Mouse (Mus musculus): Measurements from ENCODE around the gene Kcne3. TPM values are rescaled to one million over a fixed set of nuclear protein-coding genes. Genes with fewer than 3 reads are reported as not detected.

Gene Kcne3
- not detected for total RNA-seq (2021)

- DNase-seq, result no peak
Measured at GRCm38 (mm10) chr7:100176269-100176668, at the start of gene Kcne3. Gene Kcne3, plus strand, starts transcription at chr7:100176502.

DNA sequence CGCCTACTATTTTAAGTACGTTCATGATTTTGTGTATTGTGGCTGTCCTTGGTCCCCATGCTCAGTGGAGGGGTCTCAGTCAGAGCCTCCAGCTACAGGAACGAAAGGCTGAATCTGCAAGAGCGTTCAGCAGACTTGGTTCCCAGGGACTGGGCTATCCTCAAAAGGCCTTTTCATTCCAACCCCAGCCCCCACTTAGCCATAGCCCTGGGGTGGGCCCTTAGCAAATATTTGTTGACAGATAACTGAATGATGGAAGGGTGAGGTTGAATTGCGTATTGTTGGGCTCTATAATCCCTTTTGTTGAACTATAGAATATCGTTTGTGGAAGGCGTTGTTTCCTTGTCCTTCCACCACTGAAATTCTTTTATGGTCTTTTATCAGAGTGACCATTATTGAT is 49.8 kb upstream of the Kcne3 start:
- DNase-seq, result no peak

- DNase-seq, result no peak
Measured at GRCm38 (mm10) chr7:100128262-100129041, 47.9 kb upstream of the Kcne3 start.

DNA sequence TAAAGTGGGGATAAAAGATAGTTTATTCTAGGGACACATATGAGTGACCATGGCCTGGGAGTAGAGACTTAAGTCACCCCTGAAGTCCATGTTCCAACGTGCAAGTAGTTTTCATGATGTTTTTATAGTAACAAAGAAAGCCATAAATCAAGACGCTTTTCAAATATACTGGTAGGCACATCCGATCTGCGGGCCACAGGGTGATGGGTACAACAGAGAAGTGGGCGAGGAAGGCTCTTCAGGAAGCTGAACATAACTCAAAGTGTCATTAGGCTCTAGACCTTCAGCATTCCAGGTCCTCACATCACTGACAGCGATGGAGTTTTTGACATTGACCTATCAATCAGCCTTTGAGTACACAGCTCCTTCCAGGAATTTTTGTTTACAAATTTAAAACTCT is 45.7 kb upstream of the Kcne3 start:
- DNase-seq, result no peak

GRCm38 (mm10) chr7:100132379-100132778 is 43.9 kb upstream of the Kcne3 start:
- no peak for DNase-seq

DNA sequence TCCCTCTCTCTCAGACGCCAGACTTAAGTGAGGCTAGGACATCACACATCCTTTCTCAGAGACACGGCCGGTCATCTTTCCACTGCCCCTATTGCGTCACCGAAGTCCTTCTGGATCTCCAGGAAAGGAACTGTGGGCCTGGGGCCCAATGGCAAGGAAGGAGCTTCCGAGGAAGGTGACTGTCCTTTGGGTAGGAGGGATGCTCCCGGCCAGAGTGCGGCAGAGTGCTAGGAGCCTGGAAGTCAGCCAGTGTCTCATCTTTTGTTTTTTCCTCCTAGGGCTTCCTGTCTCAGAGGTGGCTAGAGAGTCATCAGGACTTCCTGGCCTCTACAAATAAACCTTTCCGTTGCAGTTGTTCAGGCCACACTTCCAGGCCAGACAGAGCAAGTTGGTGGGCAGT is 39.3 kb upstream of the Kcne3 start:
- DNase-seq, result no peak

DNA sequence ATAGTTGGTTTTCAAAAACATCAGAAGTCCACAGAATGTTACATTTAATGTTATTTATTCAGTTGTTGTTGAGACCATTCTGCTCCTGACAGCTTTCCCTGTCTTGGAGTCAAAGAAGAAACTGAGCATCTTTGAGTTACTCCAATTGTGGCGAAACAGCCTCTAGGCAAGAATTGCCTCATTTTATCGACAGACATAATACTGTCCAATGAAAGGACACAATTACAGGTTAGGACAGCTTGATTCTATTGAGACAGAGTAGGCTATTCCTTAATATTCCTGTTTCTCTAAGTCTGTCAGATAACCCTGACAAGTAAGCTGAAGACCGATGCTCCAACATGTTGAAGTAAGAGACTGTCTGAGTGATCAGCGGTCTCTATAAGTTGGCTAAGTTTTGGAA is 38.2 kb upstream of the Kcne3 start:
- DNase-seq, result no peak

GRCm38 (mm10) chr7:100140591-100140990 is 35.7 kb upstream of the Kcne3 start:
- no peak for DNase-seq

DNA sequence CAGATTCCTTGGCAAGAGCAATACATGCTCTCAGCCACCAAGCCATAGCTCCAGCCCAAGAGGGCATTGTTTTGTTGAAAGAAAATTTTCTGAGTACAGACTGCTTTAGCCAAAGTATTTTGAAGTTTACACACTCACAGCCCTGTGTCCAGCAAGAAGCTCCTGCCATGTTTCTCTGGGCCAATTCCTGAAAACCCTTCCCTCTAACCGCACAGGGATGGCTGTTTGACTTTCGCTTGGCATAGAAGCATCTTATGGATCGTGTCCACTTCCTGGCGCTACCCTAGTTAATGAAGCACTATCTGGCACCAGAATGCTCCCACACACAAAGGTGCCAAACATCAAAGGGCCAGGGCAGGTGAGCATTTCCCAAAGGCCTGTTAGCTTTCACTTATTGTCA is 27.7 kb upstream of the Kcne3 start:
- DNase-seq, result no peak

GRCm38 (mm10) chr7:100150086-100150485 is 26.2 kb upstream of the Kcne3 start:
- DNase-seq, result no peak

- no peak for DNase-seq
Measured at GRCm38 (mm10) chr7:100150626-100151025, 25.7 kb upstream of the Kcne3 start.

GRCm38 (mm10) chr7:100157669-100158068 is 18.6 kb upstream of the Kcne3 start:
- no peak for DNase-seq

- DNase-seq, result peak; percentile 91
Measured at GRCm38 (mm10) chr7:100159105-100159841, 17.0 kb upstream of the Kcne3 start, which contains the start of gene Lipt2. Gene Lipt2, plus strand, starts transcription at chr7:100159277.

DNA sequence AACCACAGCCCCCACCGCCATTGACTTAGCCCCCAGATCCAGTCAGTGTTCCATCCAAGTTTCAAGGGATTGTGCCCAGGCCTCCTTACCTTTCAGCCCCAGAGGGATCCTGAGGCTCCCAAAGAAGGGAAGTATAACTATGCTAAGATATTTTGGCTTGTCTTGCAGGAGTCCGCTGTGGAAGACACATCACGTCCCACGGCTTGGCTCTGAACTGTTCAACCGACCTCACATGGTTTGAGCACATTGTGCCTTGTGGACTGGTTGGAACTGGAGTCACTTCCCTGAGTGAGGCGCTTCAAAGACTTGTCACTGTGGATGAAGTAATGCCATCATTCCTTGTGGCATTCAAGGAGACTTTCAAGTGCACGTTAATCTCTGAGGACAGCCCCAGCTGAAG is 16.3 kb upstream of the Kcne3 start:
- peak in 1 of 2 experiments; percentile 6 for DNase-seq

DNA sequence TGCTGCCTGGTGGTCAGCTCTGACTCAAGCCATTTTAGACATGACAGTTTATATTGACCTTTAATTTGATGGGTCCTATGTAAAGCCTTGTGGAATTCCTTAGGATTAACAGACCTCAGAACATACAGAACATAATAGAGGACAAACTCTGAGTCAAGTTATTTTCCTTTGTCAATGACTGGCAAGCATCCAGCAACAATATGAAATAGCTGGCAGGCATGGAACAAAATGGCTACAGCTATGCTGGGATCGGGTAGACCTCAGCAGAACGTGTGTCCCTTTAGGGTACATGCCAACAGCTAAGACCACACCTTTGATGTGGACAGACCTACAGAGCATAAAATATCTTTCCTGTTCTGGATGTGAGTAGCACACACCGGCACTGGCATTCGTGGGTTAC is 12.8 kb upstream of the Kcne3 start:
- no peak for DNase-seq

GRCm38 (mm10) chr7:100168654-100169053 is 7.6 kb upstream of the Kcne3 start:
- DNase-seq, result no peak

- DNase-seq, result no peak
Measured at GRCm38 (mm10) chr7:100170756-100171155, 5.5 kb upstream of the Kcne3 start.

GRCm38 (mm10) chr7:100178016-100178890 is 2.0 kb downstream of the Kcne3 start:
- peak; percentile 19 to 21 for DNase-seq

DNA sequence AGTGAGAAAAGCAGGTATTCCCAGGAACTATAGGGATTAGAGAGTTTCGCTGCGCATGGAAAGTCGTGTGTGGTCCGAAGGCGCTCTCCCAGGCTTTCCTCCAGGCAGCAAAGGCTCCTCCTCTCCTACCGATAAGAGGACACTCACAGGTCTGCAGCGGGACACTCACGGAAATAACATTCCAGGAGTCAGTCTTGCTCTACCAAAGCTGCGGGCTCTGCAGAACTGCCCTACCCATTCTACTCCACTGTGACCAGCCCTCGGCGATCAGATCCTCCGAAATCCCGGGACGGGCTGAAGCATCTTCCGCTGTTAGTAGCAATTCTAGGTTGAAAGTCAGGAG is 2.6 kb downstream of the Kcne3 start:
- no peak for DNase-seq

- no peak for DNase-seq
Measured at GRCm38 (mm10) chr7:100179394-100179793, 3.1 kb downstream of the Kcne3 start.

DNA sequence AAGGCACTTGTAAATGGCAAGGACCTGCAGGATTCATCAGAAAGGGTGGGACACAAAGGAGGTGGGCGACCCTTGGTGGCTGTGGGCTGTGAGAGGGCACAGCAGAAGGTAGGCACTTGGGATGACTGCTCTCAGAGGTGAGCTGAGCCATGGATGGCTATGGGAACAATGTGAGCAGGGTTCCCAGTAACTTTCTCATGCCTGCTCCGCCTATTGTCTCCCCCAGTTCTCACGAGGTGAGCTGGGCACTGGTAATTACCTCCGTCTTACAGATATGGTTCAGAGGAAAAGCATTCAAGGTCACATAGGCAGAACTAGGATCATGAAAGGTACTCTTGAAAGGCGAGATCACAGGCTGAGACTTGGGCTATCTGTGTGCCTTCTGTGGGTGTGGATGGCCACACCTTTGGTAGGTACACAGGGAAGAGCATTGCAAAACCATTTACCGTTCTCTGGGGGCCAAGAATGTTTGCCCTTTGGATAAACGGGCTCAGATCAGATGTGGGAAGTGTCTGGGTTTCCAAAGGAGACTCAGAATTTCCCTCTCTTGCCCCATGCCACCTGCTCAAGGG is 3.6 kb downstream of the Kcne3 start:
- no peak for DNase-seq

- no peak for DNase-seq
Measured at GRCm38 (mm10) chr7:100181176-100181575, 4.9 kb downstream of the Kcne3 start.

DNA sequence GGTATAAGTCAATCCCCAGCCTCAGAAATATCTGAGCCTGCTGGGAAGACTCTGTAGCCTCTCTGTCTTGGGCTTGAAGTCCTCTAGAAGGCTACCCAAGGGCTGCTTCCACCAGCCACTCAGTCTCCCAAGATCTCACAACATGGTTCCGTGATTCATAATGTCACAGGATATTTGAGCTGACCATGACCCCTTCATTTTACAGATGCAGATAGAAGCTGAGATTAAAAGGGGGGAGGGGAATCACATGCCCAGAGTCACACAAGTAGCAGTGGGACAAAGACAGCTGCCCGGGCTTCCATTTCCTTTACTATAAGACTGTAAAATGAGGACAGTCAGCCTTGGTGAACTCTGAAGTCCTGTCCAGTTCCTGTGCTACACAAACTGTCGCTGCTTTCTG is 5.3 kb downstream of the Kcne3 start:
- DNase-seq, result no peak
